Mouse (Mus musculus) thymus, adult 2 months (tissue): ENCODE measurements around the gene Zfp362. TPM values are rescaled to one million over a fixed set of nuclear protein-coding genes. Genes with fewer than 3 reads are reported as not detected.

ENCODE experiments used
- DNase-seq: peaks from one replicate; pipeline ENCODE4 v3.0.0; 2021
- H3K27ac ChIP-seq: fragments of 200-500 bp; 2 replicates; pipeline ENCODE4 v1.5.1; 2012; ENCODE audit warnings: low read length, control low read depth; ENCODE audit not compliant: control insufficient read depth, insufficient read depth
- H3K27me3 ChIP-seq: fragments of 200-500 bp; 2 replicates; pipeline ENCODE4 v1.6.1; 2012; ENCODE audit warnings: mild to moderate bottlenecking, low read length, moderate library complexity, mixed read lengths; ENCODE audit not compliant: control insufficient read depth, insufficient read depth
- H3K36me3 ChIP-seq: fragments of 200-500 bp; 2 replicates; pipeline ENCODE4 v1.6.1; 2012; ENCODE audit warnings: mild to moderate bottlenecking, low read length, moderate library complexity; ENCODE audit not compliant: control insufficient read depth, insufficient read depth
- H3K4me1 ChIP-seq: fragments of 200-500 bp; replicated peaks from 2 replicates; pipeline ENCODE4 v1.6.1; 2012; ENCODE audit warnings: low read length; ENCODE audit not compliant: control insufficient read depth, insufficient read depth
- H3K4me3 ChIP-seq: fragments of 200-500 bp; 2 replicates; pipeline ENCODE4 v1.5.1; 2012; ENCODE audit warnings: mild to moderate bottlenecking, low read length, control low read depth, moderate library complexity; ENCODE audit not compliant: control insufficient read depth, insufficient read depth
- CTCF ChIP-seq: fragments of 200-500 bp; IDR thresholded peaks from 2 replicates; pipeline ENCODE4 v1.5.1; 2012; ENCODE audit warnings: mild to moderate bottlenecking, control low read depth, low read length, moderate library complexity, borderline replicate concordance; ENCODE audit not compliant: control insufficient read depth, poor library complexity, insufficient read depth; ENCODE audit errors: extremely low read depth
- POLR2A ChIP-seq: fragments of 200-500 bp; IDR thresholded peaks from 2 replicates; pipeline ENCODE4 v1.6.1; 2012; ENCODE audit warnings: mild to moderate bottlenecking, low read length, control low read depth, moderate library complexity; ENCODE audit not compliant: control insufficient read depth, poor library complexity, insufficient read depth; ENCODE audit errors: extremely low read depth
- WGBS: fragments of 180-500 bp; shearing (Covaris S2); methylation state at CpG from one replicate; pipeline ENCODE4 v1.1.7; 2018; 5-methylcytosine and 5-hydroxymethylcytosine counted together
- polyA plus RNA-seq: library from polyadenylated mRNA; depleted of rRNA; stranded (reverse); fragments of >200 nt; gene quantifications from 2 replicates; pipeline ENCODE4 v1.2.3, GENCODE M21; 2012

Gene Zfp362
- polyA plus RNA-seq, 1 experiment: 105 TPM

DNA sequence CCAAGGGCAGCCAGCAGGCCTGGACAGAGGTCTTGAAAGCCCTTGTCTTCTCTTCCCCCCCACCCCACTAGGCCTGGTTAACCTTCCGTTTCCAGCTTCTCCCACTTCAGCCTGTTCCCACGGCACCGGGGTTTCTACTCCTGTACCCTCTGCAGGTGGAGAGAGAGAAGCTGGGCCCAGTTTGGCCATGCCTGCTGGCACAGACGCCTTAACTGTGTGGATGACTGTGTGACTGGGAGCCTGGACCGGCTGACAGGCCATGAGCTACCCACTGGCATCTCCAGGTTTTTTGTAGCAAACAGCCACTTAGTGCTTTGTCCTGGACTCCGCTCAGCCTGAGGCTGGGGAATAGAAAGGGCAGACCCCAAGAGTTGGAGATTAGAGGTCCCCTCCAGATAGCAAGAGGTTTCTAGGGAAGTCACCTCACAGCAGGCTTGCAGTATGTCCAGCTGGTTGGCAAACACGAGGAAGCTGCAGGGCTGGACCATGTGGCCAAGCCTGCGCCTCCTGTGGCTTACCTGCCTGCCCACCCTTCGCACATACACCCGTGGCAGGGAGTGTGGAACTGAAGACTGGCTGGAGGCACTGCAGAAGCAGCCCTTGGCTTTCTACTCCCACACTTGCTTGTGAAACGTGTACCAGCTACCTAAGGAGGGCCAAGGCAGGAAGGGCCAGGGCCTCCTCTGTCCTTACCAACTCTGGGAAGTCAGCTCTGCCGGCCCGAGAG, 53.7 kb downstream of the Zfp362 start:
- DNase-seq: no peak
- 95% methylated on average over 13 of the region's 13 CpGs for WGBS
- Histone ChIP-seq H3K4me3 (no peak overlapping the region), H3K27me3 (no peaks in the 10 kb centered on the region), H3K4me1 (no peaks in the 10 kb centered on the region), H3K27ac (no peak overlapping the region), H3K36me3 (peaks cover 61% of the 10 kb centered on the region)
- no peak for TF ChIP-seq CTCF
- TF ChIP-seq POLR2A: no peak

- H3K4me1 ChIP-seq: no peaks in the 10 kb centered on the region
Observed at GRCm38 (mm10) chr4:128751006-128751405, 54.8 kb downstream of the Zfp362 start.

DNA sequence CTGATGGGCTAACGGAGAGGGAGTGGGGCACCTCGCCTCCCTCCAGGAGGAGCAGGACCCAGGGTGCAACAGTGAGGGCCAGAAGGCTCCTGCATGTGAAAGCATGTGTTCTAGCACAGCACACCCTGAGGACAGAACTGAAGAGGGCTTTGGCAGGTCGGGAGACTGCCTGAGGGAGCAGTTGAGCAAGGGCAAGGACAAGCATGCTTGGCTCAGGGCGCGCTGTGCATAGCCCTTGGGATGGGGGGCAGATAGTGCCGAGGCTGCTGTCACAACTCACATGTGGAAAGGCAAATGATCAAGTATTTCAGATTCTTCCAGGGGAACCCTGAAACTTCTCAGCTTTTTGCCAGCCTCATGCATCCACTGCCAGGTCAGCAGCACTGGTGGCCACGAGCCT, 57.5 kb downstream of the Zfp362 start:
- no peak for DNase-seq
- H3K36me3 ChIP-seq: peaks cover 90% of the 10 kb centered on the region
- no peak overlapping the region for H3K4me3 ChIP-seq
- H3K27ac ChIP-seq: no peak overlapping the region
- no peaks in the 10 kb centered on the region for H3K4me1 ChIP-seq
- WGBS: 92% methylated on average over 7 of the region's 7 CpGs
- TF ChIP-seq CTCF (no peak), POLR2A (no peak)
- no peaks in the 10 kb centered on the region for H3K27me3 ChIP-seq

More at GRCm38 (mm10) chr4:128751006-128751405, 54.8 kb downstream of the Zfp362 start:
- Histone ChIP-seq H3K36me3 (peaks cover 71% of the 10 kb centered on the region), H3K27ac (no peak overlapping the region), H3K4me3 (no peak overlapping the region), H3K27me3 (no peaks in the 10 kb centered on the region)
- DNase-seq: no peak
- TF ChIP-seq POLR2A (no peak), CTCF (no peak)
- WGBS: 95% methylated on average over 5 of the region's 5 CpGs

DNA sequence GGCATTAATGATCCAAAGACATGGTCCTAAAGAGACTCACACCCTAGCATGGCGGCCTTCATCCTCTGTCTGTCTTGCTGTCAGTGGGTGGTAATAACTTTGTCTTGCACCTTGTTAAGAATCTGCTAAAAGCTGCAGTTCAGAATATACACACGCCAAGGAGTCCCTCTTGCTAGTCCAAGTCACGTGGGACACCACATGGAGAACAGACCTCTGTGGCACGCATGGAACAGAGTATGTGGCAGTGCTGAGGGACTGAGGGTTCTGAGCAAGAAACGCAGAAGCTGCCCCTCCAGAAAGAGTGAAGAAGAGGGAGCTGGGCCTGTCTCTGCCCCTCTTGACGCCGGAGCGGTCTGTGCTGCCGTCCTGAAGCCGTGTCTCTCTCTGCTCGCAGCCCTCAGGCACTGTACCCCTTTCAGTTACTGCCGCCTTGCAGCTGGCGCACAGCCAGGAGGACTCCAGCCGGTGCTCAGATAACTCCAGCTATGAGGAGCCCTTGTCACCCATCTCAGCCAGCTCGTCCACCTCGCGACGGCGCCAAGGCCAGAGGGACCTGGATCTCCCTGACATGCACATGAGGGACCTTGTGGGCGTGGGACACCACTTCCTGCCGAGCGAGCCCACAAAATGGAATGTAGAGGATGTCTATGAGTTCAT, 58.1 kb downstream of the Zfp362 start:
- Histone ChIP-seq H3K4me3 (no peak overlapping the region), H3K4me1 (no peaks in the 10 kb centered on the region), H3K36me3 (peaks cover 85% of the 10 kb centered on the region), H3K27ac (no peak overlapping the region), H3K27me3 (no peaks in the 10 kb centered on the region)
- no peak for TF ChIP-seq POLR2A
- no peak for TF ChIP-seq CTCF
- DNase-seq: no peak
- 91% methylated on average over 22 of the region's 22 CpGs for WGBS

GRCm38 (mm10) chr4:128745160-128745559, 60.7 kb downstream of the Zfp362 start:
- Histone ChIP-seq H3K27me3 (no peaks in the 10 kb centered on the region), H3K4me3 (no peak overlapping the region), H3K27ac (no peak overlapping the region), H3K4me1 (no peaks in the 10 kb centered on the region), H3K36me3 (peaks cover 60% of the 10 kb centered on the region)
- DNase-seq: no peak
- WGBS: 46% methylated on average over 8 of the region's 8 CpGs
- TF ChIP-seq POLR2A (no peak), CTCF (no peak)

DNA sequence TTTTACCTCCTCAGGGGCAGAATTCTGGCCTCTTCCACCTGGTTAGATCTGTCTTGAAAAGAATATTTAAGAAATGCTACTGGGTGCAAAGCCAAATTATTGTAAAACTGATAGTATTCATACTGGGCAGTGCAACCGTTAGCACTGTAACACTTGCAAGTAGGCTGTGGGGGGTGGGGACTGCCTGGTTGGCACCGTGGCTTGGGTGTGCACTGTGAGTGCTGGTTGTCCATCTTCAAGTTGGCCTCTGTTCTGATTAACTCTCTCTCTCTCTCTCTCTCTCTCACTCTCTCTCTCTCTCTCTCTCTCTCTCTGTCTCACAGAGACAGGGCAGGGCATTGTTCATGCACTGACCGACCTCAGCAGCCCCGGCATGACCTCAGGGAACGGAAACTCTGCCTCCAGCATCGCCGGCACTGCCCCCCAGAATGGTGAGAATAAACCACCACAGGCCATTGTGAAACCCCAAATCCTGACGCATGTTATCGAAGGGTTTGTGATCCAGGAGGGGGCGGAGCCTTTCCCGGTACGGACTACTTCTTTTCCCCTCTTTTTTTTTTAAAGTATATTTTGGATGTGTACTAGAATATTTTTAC, 62.7 kb downstream of the Zfp362 start:
- DNase-seq: no peak
- Histone ChIP-seq H3K27ac (no peak overlapping the region), H3K36me3 (peaks cover 42% of the 10 kb centered on the region), H3K4me3 (no peak overlapping the region), H3K4me1 (no peaks in the 10 kb centered on the region), H3K27me3 (no peaks in the 10 kb centered on the region)
- 94% methylated on average over 12 of the region's 12 CpGs for WGBS
- no peak for TF ChIP-seq CTCF
- no peak for TF ChIP-seq POLR2A
